Mouse (Mus musculus) thymus, postnatal 25 days (tissue): ENCODE results near the gene Fam163b.

ENCODE experiments used
- DNase-seq: peaks from one replicate; pipeline ENCODE4 v3.0.0; 2022

Gene Fam163b

GRCm38 (mm10) chr2:27128990-27129389 lies 13.3 kb downstream of the Fam163b start:
- DNase-seq, result no peak

GRCm38 (mm10) chr2:27126496-27126895 lies 15.8 kb downstream of the Fam163b start:
- peak; percentile 65 for DNase-seq

GRCm38 (mm10) chr2:27125979-27126378 lies 16.3 kb downstream of the Fam163b start:
- peak; percentile 81 for DNase-seq

- peak; percentile 65 for DNase-seq
Observed at GRCm38 (mm10) chr2:27123121-27123520, 19.2 kb downstream of the Fam163b start.

- peak; percentile 58 for DNase-seq
Observed at GRCm38 (mm10) chr2:27122578-27122977, 19.7 kb downstream of the Fam163b start.

- DNase-seq, result peak; percentile 90
Observed at GRCm38 (mm10) chr2:27121626-27122355, 20.5 kb downstream of the Fam163b start.

GRCm38 (mm10) chr2:27120241-27120641 lies 22.1 kb downstream of the Fam163b start:
- no peak for DNase-seq

GRCm38 (mm10) chr2:27119766-27120165 lies 22.5 kb downstream of the Fam163b start:
- DNase-seq, result no peak

GRCm38 (mm10) chr2:27118452-27118851 lies 23.8 kb downstream of the Fam163b start:
- DNase-seq, result no peak

GRCm38 (mm10) chr2:27114169-27114568 lies 28.1 kb downstream of the Fam163b start:
- DNase-seq, result no peak

GRCm38 (mm10) chr2:27112585-27112984 lies 29.7 kb downstream of the Fam163b start:
- DNase-seq, result no peak

- no peak for DNase-seq
Observed at GRCm38 (mm10) chr2:27109052-27109451, 33.2 kb downstream of the Fam163b start.

GRCm38 (mm10) chr2:27108144-27108543 lies 34.1 kb downstream of the Fam163b start:
- no peak for DNase-seq

GRCm38 (mm10) chr2:27106816-27107215 lies 35.5 kb downstream of the Fam163b start:
- no peak for DNase-seq

- no peak for DNase-seq
Observed at GRCm38 (mm10) chr2:27103554-27103953, 38.7 kb downstream of the Fam163b start.

- no peak for DNase-seq
Observed at GRCm38 (mm10) chr2:27097776-27098175, 44.5 kb downstream of the Fam163b start.

GRCm38 (mm10) chr2:27097241-27097656 lies 45.0 kb downstream of the Fam163b start:
- DNase-seq, result no peak

GRCm38 (mm10) chr2:27096341-27096981 lies 45.8 kb downstream of the Fam163b start:
- DNase-seq, result no peak

GRCm38 (mm10) chr2:27095178-27095577 lies 47.1 kb downstream of the Fam163b start:
- DNase-seq, result no peak

GRCm38 (mm10) chr2:27089238-27089637 lies 53.1 kb downstream of the Fam163b start:
- no peak for DNase-seq

GRCm38 (mm10) chr2:27088700-27089099 lies 53.6 kb downstream of the Fam163b start:
- no peak for DNase-seq

GRCm38 (mm10) chr2:27088071-27088644 lies 54.1 kb downstream of the Fam163b start:
- no peak for DNase-seq

- DNase-seq, result no peak
Observed at GRCm38 (mm10) chr2:27087581-27087980, 54.7 kb downstream of the Fam163b start.

- DNase-seq, result no peak
Observed at GRCm38 (mm10) chr2:27086483-27087010, 55.7 kb downstream of the Fam163b start.
